Mouse (Mus musculus) ES-Bruce4 (cell line): ENCODE data around the gene Kdm4d. TPM values are rescaled to one million over a fixed set of nuclear protein-coding genes. Genes with fewer than 3 reads are reported as not detected.
"Not testable (repeated sequence)": the region's sequence is repeated elsewhere in the genome, so short reads cannot be mapped to it uniquely, and the experiment has no call there.

Experiments used
- H3K27ac ChIP-seq: 2 replicates; pipeline ENCODE4 v1.5.1; 2012; ENCODE audit warnings: low read length, inconsistent platforms; ENCODE audit not compliant: insufficient read depth
- H3K27me3 ChIP-seq: 2 replicates; pipeline ENCODE4 v1.6.1; 2012; ENCODE audit warnings: mild to moderate bottlenecking, low read length, inconsistent platforms; ENCODE audit not compliant: control insufficient read depth, poor library complexity, insufficient read depth, severe bottlenecking
- H3K36me3 ChIP-seq: 2 replicates; pipeline ENCODE4 v1.6.1; 2012; ENCODE audit warnings: inconsistent platforms, mild to moderate bottlenecking, low read length, moderate library complexity; ENCODE audit not compliant: control insufficient read depth, poor library complexity, insufficient read depth, severe bottlenecking
- H3K4me1 ChIP-seq: one replicate; pipeline ENCODE4 v1.8.1; 2011; ENCODE audit warnings: low read length; ENCODE audit not compliant: control insufficient read depth, insufficient read depth
- H3K4me3 ChIP-seq: 2 replicates; pipeline ENCODE4 v1.5.1; 2011; ENCODE audit warnings: low read depth, mild to moderate bottlenecking, low read length
- H3K9ac ChIP-seq: 2 replicates; pipeline ENCODE4 v1.6.1; 2012; ENCODE audit warnings: low read depth, mild to moderate bottlenecking, inconsistent platforms; ENCODE audit not compliant: poor library complexity, severe bottlenecking
- H3K9me3 ChIP-seq: replicated peaks from 2 replicates; pipeline ENCODE4 v1.6.1; 2012; ENCODE audit warnings: mild to moderate bottlenecking, low read length, inconsistent platforms; ENCODE audit not compliant: control insufficient read depth, poor library complexity, insufficient read depth, severe bottlenecking
- CTCF ChIP-seq: IDR thresholded peaks from one replicate; pipeline ENCODE4 v1.8.1; 2011; ENCODE audit warnings: low read depth, low read length
- EP300 ChIP-seq: IDR thresholded peaks from 2 replicates; pipeline ENCODE4 v1.6.1; 2011; ENCODE audit warnings: low read depth, low read length; ENCODE audit not compliant: insufficient read depth
- POLR2A ChIP-seq: IDR thresholded peaks from one replicate; pipeline ENCODE4 v1.8.1; 2011; ENCODE audit warnings: low read length; ENCODE audit not compliant: insufficient read depth
- polyA plus RNA-seq: library from polyadenylated mRNA; stranded (reverse); fragments of >200 nt; gene quantifications from 2 replicates; pipeline ENCODE4 v1.2.4, GENCODE M21; 2011; ENCODE audit warnings: low read depth; ENCODE audit not compliant: missing spikeins, insufficient read depth, insufficient read length

Kdm4d gene
- polyA plus RNA-seq, 1 experiment, result 0.37 TPM

- H3K27ac ChIP-seq, result no peak overlapping the region
- H3K9ac ChIP-seq, result no peak overlapping the region
- no peak for TF ChIP-seq EP300
- no peak for TF ChIP-seq CTCF
- no peak for TF ChIP-seq POLR2A
- H3K4me1 ChIP-seq, result no peaks in the 10 kb centered on the region
- no peaks in the 10 kb centered on the region for H3K9me3 ChIP-seq
- H3K4me3 ChIP-seq, result no peak overlapping the region
- H3K27me3 ChIP-seq, result no peaks in the 10 kb centered on the region
- no peaks in the 10 kb centered on the region for H3K36me3 ChIP-seq
Measured at GRCm38 (mm10) chr9:14518105-14518504, 17.8 kb upstream of the Kdm4d start.

GRCm38 (mm10) chr9:14517296-14517695 lies 17.0 kb upstream of the Kdm4d start:
- Histone ChIP-seq H3K9ac (no peak overlapping the region), H3K36me3 (no peaks in the 10 kb centered on the region), H3K27ac (no peak overlapping the region), H3K4me1 (no peaks in the 10 kb centered on the region), H3K9me3 (no peaks in the 10 kb centered on the region), H3K4me3 (no peak overlapping the region), H3K27me3 (no peaks in the 10 kb centered on the region)
- TF ChIP-seq CTCF, result no peak
- TF ChIP-seq POLR2A, result no peak
- no peak for TF ChIP-seq EP300

DNA sequence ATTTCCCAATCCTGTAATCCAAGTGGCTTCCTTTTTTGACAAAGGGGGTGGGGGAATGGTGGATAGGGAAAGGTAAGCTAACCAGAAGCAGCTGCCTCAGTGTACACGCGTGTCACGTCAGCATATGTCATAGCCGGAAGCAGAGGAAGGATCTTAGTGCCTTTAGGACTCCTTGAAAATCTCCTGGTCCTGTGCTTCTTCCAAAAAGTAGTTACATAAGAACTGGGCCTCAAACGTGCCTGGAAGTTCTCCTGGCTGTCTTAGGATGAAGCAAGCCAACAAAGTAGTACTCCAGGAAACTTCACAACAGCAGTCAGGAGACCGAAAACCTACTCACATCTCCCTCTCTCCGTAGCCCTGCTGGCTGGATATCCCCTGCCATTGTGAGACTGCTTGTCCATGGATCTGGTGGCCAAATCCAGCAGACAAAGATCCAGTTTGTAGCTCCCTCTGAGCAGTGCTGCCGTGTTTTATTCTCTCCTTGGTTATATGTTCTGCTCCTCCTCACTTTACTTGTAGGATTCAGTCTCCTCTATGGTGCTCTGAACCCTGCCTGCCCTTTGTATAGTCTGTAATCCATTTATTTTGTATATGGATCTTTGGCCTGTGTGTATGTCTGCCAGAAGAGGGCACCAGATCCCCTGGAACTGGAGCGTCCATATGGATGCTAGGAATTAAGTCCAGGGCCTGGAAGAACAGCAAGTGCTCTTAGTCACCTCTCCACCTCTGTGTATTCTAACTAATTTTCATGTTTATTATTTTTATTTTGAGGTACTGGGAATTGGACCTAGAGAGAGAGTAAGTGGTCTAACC lies 12.6 kb upstream of the Kdm4d start:
- Histone ChIP-seq H3K4me3 (no peak overlapping the region), H3K9ac (no peak overlapping the region), H3K27me3 (no peaks in the 10 kb centered on the region), H3K9me3 (no peaks in the 10 kb centered on the region), H3K36me3 (peaks cover 19% of the 10 kb centered on the region), H3K27ac (no peak overlapping the region), H3K4me1 (no peaks in the 10 kb centered on the region)
- TF ChIP-seq CTCF (peak; percentile 63), EP300 (no peak)

DNA sequence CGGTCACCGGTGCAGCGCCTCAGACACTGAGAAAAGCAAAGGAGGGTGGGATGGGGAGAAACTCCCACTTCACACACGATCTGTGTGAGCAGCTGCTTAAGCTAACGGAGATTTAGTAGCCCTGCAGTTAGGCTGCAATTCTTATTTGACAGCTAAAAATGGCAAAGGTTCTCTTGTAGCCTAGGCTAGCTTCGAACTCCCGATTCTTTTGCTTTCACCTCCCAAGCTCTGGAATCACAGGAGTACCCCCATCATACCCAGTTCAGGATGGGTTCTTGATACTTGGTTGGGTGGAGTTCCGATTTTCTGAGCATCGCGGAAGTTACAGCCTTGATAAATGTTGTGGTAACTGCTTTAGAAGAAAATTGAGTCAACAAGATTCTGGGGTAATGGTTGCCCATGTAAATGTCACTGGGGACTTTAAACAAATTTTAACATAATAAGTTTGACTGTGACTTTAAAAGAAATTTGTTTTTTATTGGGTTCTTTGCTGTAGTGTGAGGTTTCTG lies 688 bp upstream of the Kdm4d start:
- TF ChIP-seq EP300 (no peak), CTCF (no peak), POLR2A (no peak)
- peak overlapping the region; percentile 98 for H3K4me3 ChIP-seq
- H3K27me3 ChIP-seq, result no peaks in the 10 kb centered on the region
- no peak overlapping the region for H3K27ac ChIP-seq
- peaks cover 36% of the 10 kb centered on the region for H3K36me3 ChIP-seq
- peak overlapping the region; percentile 69 for H3K9ac ChIP-seq
- H3K9me3 ChIP-seq, result no peaks in the 10 kb centered on the region
- no peaks in the 10 kb centered on the region for H3K4me1 ChIP-seq

DNA sequence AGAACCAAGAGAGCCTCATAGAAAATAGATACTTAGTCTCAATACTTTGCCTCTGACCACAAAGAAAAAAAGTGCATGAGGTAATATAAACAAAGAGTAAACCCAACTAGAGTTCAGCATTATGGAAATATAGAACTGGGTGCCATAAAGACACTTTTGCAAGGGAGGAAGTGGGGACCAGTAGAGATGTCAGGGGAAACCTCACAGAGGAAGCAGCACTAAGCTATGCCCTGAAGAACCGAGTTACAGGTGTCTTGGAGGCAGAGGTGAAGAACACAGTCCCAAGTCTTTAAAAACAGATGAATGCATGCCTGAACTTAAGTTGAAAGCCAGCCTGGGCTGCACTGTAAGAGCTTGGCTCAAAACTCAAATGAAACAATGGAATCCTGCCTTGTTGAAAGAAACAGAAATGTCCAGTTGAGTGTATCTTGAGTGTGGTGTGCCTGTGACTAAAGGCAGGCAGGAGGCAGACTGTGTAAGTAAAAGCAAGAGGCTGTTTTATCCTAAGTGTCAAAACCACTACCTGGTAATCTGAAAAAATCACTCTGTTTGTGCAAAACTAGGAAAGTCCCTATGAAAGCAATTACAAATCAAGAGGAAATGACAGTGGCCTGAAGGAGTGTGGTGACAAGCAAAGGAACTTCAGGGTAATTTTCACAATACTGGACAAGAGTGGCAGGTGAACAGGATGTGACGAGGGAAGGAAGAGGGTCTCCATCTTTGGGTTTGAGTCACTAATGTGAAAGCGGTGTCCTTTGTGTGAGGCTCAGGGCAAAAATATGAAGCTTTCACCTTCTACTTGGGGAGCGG lies 1.2 kb downstream of the Kdm4d start:
- Histone ChIP-seq H3K4me3 (no peak overlapping the region), H3K9me3 (no peaks in the 10 kb centered on the region), H3K4me1 (no peaks in the 10 kb centered on the region), H3K9ac (peak overlapping the region; percentile 76), H3K36me3 (peaks cover 18% of the 10 kb centered on the region), H3K27ac (no peak overlapping the region), H3K27me3 (no peaks in the 10 kb centered on the region)
- TF ChIP-seq CTCF (no peak), EP300 (no peak), POLR2A (no peak)

DNA sequence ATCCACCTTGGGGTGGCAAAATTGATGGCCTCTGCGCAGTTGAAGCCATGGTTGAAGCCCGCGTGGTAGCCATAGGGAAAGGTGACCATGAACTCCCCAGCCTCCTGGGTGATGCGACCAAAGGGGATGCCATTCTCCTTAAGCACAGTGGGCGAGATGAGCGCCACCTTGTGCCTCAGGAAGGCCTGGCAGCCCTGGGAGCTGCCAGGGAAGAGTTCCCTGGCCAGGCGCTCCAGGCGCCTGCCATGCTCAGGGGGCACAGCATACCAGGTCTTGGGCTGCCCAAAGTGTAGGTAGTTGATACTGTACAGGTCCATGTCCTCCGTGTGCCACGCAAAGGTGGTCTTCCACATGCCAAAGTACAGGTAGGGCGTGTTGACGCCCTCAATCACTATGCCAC lies 36.6 kb downstream of the Kdm4d start:
- not testable (repeated sequence) for H3K4me3 ChIP-seq, H3K27ac ChIP-seq, H3K4me1 ChIP-seq, H3K36me3 ChIP-seq, H3K9me3 ChIP-seq, H3K9ac ChIP-seq, H3K27me3 ChIP-seq

DNA sequence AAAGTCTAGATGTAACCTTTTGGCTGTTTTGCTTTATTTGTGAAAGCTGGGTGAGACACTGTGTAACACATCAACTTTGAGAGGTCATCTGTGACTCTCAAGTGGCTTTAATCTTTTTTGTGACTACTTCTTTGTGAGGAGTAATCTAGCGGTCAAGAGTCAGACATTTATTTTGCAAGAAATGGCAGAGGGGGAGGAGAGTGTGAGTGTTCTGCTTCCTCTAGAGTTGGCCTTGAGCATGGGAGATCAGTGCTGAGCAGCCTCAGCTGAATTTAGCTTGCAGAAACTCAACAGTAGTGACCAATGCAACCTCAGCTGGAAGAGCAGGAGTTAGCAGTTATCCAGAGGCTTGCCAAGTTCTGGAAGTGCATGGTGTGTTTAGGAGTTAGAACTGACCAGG lies 37.7 kb downstream of the Kdm4d start:
- H3K4me3 ChIP-seq, H3K27me3 ChIP-seq, H3K27ac ChIP-seq, H3K9me3 ChIP-seq, H3K36me3 ChIP-seq, H3K9ac ChIP-seq, H3K4me1 ChIP-seq: not testable (repeated sequence)
